Mouse (Mus musculus) intestine, embryonic 16.5 days (tissue): ENCODE data around the gene Tap2. TPM values are rescaled to one million over a fixed set of nuclear protein-coding genes. Genes with fewer than 3 reads are reported as not detected.

Experiments
- ATAC-seq: fragments of 200-750 bp; cut with Nextera tagmentation; 2 replicates; pipeline ENCODE4 v1.8.0; 2017; ENCODE audit warnings: moderate TSS enrichment, moderate library complexity
- H3K27ac ChIP-seq: fragments of 300-500 bp; sonication (generic); 2 replicates; pipeline ENCODE4 v1.5.1; 2014; ENCODE audit warnings: mild to moderate bottlenecking, low read length
- H3K27me3 ChIP-seq: fragments of 300-500 bp; sonication (generic); replicated peaks from 2 replicates; pipeline ENCODE4 v1.6.1; 2014; ENCODE audit warnings: low read length, control low read depth, mixed read lengths; ENCODE audit not compliant: control insufficient read depth, insufficient read depth
- H3K36me3 ChIP-seq: fragments of 300-500 bp; sonication (generic); 2 replicates; pipeline ENCODE4 v1.6.1; 2014; ENCODE audit warnings: low read length, control low read depth; ENCODE audit not compliant: control insufficient read depth, insufficient read depth
- H3K4me1 ChIP-seq: fragments of 300-500 bp; sonication (generic); 2 replicates; pipeline ENCODE4 v1.6.1; 2014; ENCODE audit warnings: low read length, control low read depth, mixed read lengths; ENCODE audit not compliant: control insufficient read depth, insufficient read depth
- H3K4me2 ChIP-seq: fragments of 300-500 bp; sonication (generic); 2 replicates; pipeline ENCODE4 v1.6.1; 2014; ENCODE audit warnings: low read depth, low read length, control low read depth
- H3K4me3 ChIP-seq: fragments of 300-500 bp; sonication (generic); 2 replicates; pipeline ENCODE4 v1.5.1; 2014; ENCODE audit warnings: mild to moderate bottlenecking, low read length
- H3K9ac ChIP-seq: fragments of 300-500 bp; sonication (generic); 2 replicates; pipeline ENCODE4 v1.6.1; 2014; ENCODE audit warnings: low read depth, low read length
- H3K9me3 ChIP-seq: fragments of 300-500 bp; sonication (generic); 2 replicates; pipeline ENCODE4 v1.6.1; 2016; ENCODE audit warnings: low read length, control low read depth; ENCODE audit not compliant: control insufficient read depth
- WGBS: fragments of 180-500 bp; shearing (Covaris S2); extraction: QIAGEN DNeasy Blood & Tissue Kit; methylation state at CpG from one replicate; pipeline ENCODE4 v1.1.7; 2014; 5-methylcytosine and 5-hydroxymethylcytosine counted together
- polyA plus RNA-seq: library from polyadenylated mRNA; unstranded; fragments of >200 nt; fragmentation: Nextera tagmentation; extraction: Ambion mirVana; gene quantifications from 2 replicates; pipeline ENCODE4 v1.2.1, GENCODE M21; 2015

The Tap2 gene
- polyA plus RNA-seq, 1 experiment from 2014 or later: 9.1 TPM

DNA sequence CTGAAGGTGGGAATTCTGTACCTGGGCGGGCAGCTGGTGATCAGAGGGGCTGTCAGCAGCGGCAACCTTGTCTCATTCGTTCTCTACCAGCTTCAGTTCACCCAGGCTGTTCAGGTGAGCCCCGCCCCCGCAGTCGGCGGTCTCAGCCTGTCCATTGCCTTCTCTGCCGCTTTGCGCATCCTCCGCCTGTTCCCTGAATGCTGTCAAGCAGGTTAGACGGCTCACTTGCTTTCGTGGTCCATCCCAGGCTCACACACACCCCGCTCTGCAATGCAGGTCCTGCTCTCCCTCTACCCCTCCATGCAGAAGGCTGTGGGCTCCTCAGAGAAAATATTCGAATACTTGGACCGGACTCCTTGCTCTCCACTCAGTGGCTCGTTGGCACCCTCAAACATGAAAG is 10.5 kb upstream of the Tap2 start:
- ATAC-seq: peak; percentile 22; the same call in 1 of the 2 replicates
- H3K27me3 ChIP-seq: peaks cover 13% of the 10 kb centered on the region
- no peak overlapping the region for H3K4me3 ChIP-seq
- no peak overlapping the region for H3K9ac ChIP-seq
- no peaks in the 10 kb centered on the region for H3K9me3 ChIP-seq
- H3K36me3 ChIP-seq: no peaks in the 10 kb centered on the region
- 21% methylated on average over 16 of the region's 16 CpGs for WGBS
- peaks cover 8% of the 10 kb centered on the region; the same call in 1 of the 2 replicates for H3K4me1 ChIP-seq
- H3K27ac ChIP-seq: no peak overlapping the region
- no peak overlapping the region for H3K4me2 ChIP-seq

GRCm38 (mm10) chr17:34193468-34193867 is 9.9 kb upstream of the Tap2 start:
- Histone ChIP-seq H3K27ac (no peak overlapping the region), H3K9ac (no peak overlapping the region), H3K9me3 (no peaks in the 10 kb centered on the region), H3K27me3 (peaks cover 15% of the 10 kb centered on the region), H3K4me1 (peaks cover 5% of the 10 kb centered on the region; the same call in 1 of the 2 replicates), H3K4me2 (no peak overlapping the region), H3K4me3 (no peak overlapping the region), H3K36me3 (no peaks in the 10 kb centered on the region)
- WGBS: 52% methylated on average over 8 of the region's 8 CpGs
- no peak for ATAC-seq

DNA sequence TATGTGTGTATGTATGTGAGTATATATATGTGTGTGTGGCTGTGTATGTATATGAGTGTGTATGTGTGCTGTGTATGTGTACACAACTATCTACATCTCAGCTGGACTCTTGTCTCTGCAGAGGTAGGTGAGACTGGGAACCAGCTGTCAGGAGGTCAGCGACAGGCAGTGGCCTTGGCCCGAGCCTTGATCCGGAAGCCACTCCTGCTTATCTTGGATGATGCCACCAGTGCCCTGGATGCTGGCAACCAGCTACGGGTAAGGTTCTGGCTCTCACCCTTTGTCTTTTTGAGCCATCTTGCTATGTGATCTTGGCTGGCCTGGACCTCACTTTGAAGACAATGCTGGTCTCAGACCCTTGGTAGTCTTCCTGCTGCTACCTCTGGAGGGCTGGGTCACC is 8.6 kb upstream of the Tap2 start:
- H3K4me2 ChIP-seq: no peak overlapping the region
- WGBS: 91% methylated on average over 4 of the region's 4 CpGs
- H3K9ac ChIP-seq: no peak overlapping the region
- peaks cover 5% of the 10 kb centered on the region; the same call in 1 of the 2 replicates for H3K4me1 ChIP-seq
- no peaks in the 10 kb centered on the region for H3K36me3 ChIP-seq
- H3K27ac ChIP-seq: no peak overlapping the region
- ATAC-seq: no peak
- H3K4me3 ChIP-seq: no peak overlapping the region
- H3K27me3 ChIP-seq: peaks cover 18% of the 10 kb centered on the region
- no peaks in the 10 kb centered on the region for H3K9me3 ChIP-seq

DNA sequence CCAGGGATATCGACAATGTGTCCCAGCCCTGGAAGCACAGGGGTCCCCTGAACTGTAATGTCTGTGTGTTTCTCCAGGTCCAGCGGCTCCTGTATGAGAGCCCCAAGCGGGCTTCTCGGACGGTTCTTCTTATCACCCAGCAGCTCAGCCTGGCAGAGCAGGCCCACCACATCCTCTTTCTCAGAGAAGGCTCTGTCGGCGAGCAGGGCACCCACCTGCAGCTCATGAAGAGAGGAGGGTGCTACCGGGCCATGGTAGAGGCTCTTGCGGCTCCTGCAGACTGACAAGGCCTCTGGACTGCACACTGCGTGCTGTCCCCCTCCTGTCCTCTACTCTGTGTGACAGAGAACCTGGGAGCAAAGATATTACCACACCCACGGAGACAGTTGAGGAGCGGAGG is 6.8 kb upstream of the Tap2 start:
- peaks cover 3% of the 10 kb centered on the region; the same call in 1 of the 2 replicates for H3K9me3 ChIP-seq
- no peak overlapping the region for H3K9ac ChIP-seq
- ATAC-seq: no peak
- H3K4me3 ChIP-seq: no peak overlapping the region
- 44% methylated on average over 12 of the region's 12 CpGs for WGBS
- H3K4me2 ChIP-seq: no peak overlapping the region
- H3K27me3 ChIP-seq: peaks cover 18% of the 10 kb centered on the region
- peaks cover 5% of the 10 kb centered on the region; the same call in 1 of the 2 replicates for H3K4me1 ChIP-seq
- no peak overlapping the region for H3K27ac ChIP-seq
- H3K36me3 ChIP-seq: no peaks in the 10 kb centered on the region

- H3K27me3 ChIP-seq: peaks cover 18% of the 10 kb centered on the region
- H3K9ac ChIP-seq: peak within 1 kb of the TSS; percentile 50
- H3K9me3 ChIP-seq: peaks cover 3% of the 10 kb centered on the region; the same call in 1 of the 2 replicates
- H3K4me1 ChIP-seq: peaks cover 5% of the 10 kb centered on the region; the same call in 1 of the 2 replicates
- ATAC-seq: peak; percentile 89
- peak within 1 kb of the TSS; percentile 49 for H3K4me3 ChIP-seq
- H3K4me2 ChIP-seq: peak within 1 kb of the TSS; percentile 90
- WGBS: 7% methylated on average over 41 of the region's 41 CpGs
- H3K36me3 ChIP-seq: no peaks in the 10 kb centered on the region
- H3K27ac ChIP-seq: no peak within 1 kb of the TSS
Measured at GRCm38 (mm10) chr17:34196941-34197894, 6.1 kb upstream of the Tap2 start, which contains the start of gene Psmb8. TSS of gene Psmb8 (plus strand) at chr17:34197721.

- 2% methylated on average over 32 of the region's 32 CpGs for WGBS
- H3K36me3 ChIP-seq: no peaks in the 10 kb centered on the region
- peak overlapping the region; percentile 50 for H3K9ac ChIP-seq
- H3K27ac ChIP-seq: no peak overlapping the region
- H3K4me1 ChIP-seq: peaks cover 5% of the 10 kb centered on the region; the same call in 1 of the 2 replicates
- H3K27me3 ChIP-seq: peaks cover 18% of the 10 kb centered on the region
- H3K4me3 ChIP-seq: peak overlapping the region; percentile 49
- peak overlapping the region; percentile 90 for H3K4me2 ChIP-seq
- peak; percentile 70 for ATAC-seq
- peaks cover 3% of the 10 kb centered on the region; the same call in 1 of the 2 replicates for H3K9me3 ChIP-seq
Measured at GRCm38 (mm10) chr17:34197904-34198520, 5.3 kb upstream of the Tap2 start.

DNA sequence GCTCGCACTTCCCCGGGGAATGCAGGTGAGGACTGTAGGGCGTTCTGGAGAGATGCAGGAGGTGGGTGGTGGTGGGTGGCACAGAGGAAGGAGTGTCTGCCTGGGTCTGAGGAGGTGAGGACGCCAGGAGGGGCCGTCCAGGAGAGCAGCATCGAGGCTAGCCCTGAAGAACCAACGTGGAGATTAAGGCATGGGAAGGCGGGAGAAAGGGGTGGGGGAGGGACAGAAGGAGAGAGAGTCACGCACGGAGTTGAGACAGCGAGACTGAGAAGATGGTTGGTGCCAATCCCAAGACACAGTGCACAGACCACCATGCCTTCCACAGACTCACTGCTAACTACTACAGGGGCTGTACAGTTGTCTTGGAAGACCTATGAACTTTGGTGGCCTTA is 4.8 kb upstream of the Tap2 start:
- 8% methylated on average over 11 of the region's 11 CpGs for WGBS
- Histone ChIP-seq H3K27me3 (peaks cover 18% of the 10 kb centered on the region), H3K4me2 (peak overlapping the region; percentile 90), H3K4me3 (peak overlapping the region; percentile 49), H3K4me1 (peaks cover 5% of the 10 kb centered on the region; the same call in 1 of the 2 replicates), H3K9ac (peak overlapping the region; percentile 50), H3K9me3 (peaks cover 3% of the 10 kb centered on the region; the same call in 1 of the 2 replicates), H3K36me3 (no peaks in the 10 kb centered on the region), H3K27ac (no peak overlapping the region)
- ATAC-seq: peak; percentile 19; the same call in 1 of the 2 replicates

DNA sequence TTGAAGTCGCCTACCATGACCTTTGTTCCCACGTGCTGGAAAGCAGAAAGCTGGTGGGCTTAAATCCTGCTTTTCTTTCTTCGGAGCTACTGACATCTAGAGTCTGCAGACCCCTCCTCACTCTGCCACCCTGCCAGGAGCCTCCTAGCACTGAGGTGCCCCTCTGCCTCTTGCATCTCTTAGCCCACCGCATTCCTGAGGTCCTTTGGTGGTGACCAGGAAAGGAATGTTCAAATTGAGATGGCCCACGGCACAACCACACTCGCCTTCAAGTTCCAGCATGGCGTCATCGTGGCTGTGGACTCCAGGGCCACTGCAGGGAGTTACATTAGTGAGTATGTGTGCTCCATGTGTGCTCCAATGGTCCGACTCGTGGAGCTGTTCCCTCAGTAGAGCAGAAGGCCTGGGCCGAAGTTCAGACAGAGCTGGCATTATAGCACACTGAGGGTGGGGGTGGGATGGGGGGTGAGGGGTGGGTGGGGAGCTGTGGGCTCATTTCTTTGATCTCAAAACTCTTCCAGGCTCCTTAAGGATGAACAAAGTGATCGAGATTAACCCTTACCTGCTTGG is 4.2 kb upstream of the Tap2 start:
- peak overlapping the region; percentile 49; the same call in 1 of the 2 replicates for H3K4me3 ChIP-seq
- no peak overlapping the region for H3K27ac ChIP-seq
- peaks cover 5% of the 10 kb centered on the region; the same call in 1 of the 2 replicates for H3K4me1 ChIP-seq
- no peak overlapping the region for H3K9ac ChIP-seq
- H3K9me3 ChIP-seq: peaks cover 3% of the 10 kb centered on the region; the same call in 1 of the 2 replicates
- no peak overlapping the region for H3K4me2 ChIP-seq
- H3K27me3 ChIP-seq: peaks cover 18% of the 10 kb centered on the region
- ATAC-seq: no peak
- no peaks in the 10 kb centered on the region for H3K36me3 ChIP-seq
- 71% methylated on average over 12 of the region's 12 CpGs for WGBS

DNA sequence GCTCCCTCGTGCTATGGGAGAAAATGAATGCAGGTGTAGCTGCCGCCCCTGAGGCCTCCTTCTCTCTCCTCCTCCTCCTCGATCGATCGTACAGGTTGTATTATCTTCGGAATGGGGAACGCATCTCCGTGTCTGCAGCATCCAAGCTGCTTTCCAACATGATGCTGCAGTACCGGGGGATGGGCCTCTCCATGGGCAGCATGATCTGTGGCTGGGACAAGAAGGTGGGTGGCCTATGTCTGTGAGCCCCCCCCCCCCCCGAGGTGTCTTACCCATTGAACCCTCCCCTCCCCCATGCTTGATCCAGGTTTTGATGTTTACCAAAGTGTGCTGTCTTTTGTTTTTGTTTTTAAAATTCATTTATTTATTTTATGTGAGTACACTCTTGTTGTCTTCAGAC is 3.3 kb upstream of the Tap2 start:
- Histone ChIP-seq H3K9ac (no peak overlapping the region), H3K4me2 (no peak overlapping the region), H3K4me3 (no peak overlapping the region), H3K27me3 (peaks cover 18% of the 10 kb centered on the region), H3K36me3 (no peaks in the 10 kb centered on the region), H3K4me1 (peaks cover 5% of the 10 kb centered on the region; the same call in 1 of the 2 replicates), H3K9me3 (peaks cover 3% of the 10 kb centered on the region; the same call in 1 of the 2 replicates), H3K27ac (no peak overlapping the region)
- ATAC-seq: no peak
- WGBS: 90% methylated on average over 10 of the region's 10 CpGs
